Mouse (Mus musculus) skeletal muscle tissue, adult 2 months (tissue): ENCODE measurements around the gene Fgfr3.
A peak's percentile ranks its signal among the peaks of the same experiment; 100 is the strongest.

ENCODE experiments used
- DNase-seq: peaks from one replicate; pipeline ENCODE4 v3.0.0-alpha.2; 2012; ENCODE audit warnings: low read depth, low spot score

Gene Fgfr3

GRCm38 (mm10) chr5:33697947-33698512, 23.4 kb upstream of the Fgfr3 start:
- DNase-seq, result no peak

- DNase-seq, result no peak
Measured at GRCm38 (mm10) chr5:33698669-33699068, 22.8 kb upstream of the Fgfr3 start.

- DNase-seq, result no peak
Measured at GRCm38 (mm10) chr5:33700010-33700409, 21.5 kb upstream of the Fgfr3 start.

DNA sequence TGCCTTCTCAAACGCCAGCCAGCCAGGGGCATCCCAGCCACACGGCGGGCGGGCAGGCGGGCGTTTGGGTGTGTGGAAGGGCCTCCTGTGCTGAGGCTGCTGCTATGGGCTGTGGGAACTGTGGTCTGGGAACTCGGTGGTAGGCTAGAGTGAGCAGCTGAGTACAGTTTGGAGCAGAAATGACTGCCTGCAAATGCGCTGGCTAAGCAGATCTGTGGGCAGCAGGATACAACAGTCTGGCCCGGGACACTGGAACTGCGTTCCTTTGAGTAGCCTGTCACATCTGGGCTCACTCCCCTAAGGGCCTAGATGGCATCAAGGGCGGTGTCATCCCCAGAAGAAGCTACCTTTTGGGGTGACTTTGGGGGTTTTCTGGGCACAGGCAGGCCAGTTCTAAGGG, 19.6 kb upstream of the Fgfr3 start:
- DNase-seq, result no peak

DNA sequence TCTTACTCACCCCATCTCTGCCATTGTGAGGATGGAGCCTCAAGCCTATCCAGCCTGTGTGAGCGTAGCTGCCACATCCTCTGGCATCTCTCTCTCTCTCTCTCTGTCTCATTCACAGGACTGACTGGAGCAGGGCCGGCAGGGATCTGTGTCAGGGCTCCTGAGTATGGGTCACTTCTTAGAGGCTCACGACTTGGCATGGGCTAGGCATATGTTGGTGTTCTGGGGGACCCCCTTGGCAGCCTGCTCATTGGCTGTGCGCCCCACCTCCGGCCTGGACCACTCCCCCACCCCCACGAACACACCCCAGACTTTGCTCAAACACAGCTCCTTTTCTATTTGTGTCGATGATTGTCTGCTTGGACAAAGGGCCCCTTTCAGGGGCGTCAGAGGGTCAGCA, 17.5 kb upstream of the Fgfr3 start:
- DNase-seq, result no peak

DNA sequence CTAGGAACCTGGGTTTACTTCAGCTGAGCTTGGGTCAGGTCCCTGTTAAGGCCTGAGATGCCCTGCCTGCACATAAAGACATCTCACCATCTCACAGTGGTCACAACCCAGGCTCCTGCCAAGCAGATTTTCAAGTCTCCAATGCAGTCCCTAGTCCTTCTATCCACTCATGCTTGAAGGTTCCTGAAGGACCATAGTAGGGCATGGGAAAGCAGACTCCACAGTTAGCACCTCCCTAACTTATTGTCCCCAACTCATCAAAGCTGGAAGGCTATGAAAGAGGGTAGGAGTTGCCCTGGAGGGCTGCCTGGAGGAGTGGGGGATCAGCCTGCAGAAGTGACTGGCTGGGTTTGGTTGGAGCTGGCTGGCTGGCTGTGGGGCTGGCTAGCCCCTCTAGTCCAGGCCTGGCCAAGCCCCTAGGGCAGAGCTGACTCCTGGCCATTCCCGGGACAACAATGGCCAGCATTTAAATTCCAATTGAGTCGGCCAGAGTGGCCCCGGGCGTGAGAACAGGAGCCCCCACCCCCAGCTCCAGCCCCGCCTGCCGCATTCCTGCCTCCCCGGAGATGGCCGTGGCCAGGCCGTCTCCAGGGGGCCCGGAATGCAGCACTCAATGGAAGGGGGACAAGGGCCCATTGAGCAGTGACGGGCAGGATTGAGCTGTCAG, 16.4 kb upstream of the Fgfr3 start:
- DNase-seq, result no peak

GRCm38 (mm10) chr5:33705612-33706349, 15.7 kb upstream of the Fgfr3 start:
- no peak for DNase-seq

- DNase-seq, result no peak
Measured at GRCm38 (mm10) chr5:33706350-33706629, 15.2 kb upstream of the Fgfr3 start.

- DNase-seq, result no peak
Measured at GRCm38 (mm10) chr5:33707163-33707562, 14.3 kb upstream of the Fgfr3 start.

- DNase-seq, result no peak
Measured at GRCm38 (mm10) chr5:33709037-33709436, 12.4 kb upstream of the Fgfr3 start.

GRCm38 (mm10) chr5:33712550-33712949, 8.9 kb upstream of the Fgfr3 start:
- DNase-seq, result no peak

DNA sequence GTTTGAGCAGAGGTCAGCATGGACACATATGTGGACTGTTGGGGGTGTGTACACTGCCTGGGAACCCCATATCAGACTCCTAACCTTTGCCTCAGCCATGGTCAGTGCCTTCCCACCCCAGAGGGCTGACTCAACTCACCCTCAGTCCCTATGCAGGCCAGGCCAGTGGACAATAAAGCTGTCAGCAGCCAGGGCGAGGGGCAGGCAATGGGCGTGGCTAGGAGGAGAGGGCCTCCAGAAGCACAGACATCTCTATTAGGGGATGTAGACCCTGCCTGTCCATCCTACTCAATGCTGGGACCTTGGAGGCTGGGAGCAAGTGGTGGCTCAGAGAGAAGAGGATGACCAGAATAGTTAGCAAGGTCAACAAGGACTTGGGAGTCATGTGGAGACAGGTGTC, 6.3 kb upstream of the Fgfr3 start:
- DNase-seq, result no peak

GRCm38 (mm10) chr5:33716467-33716866, 5.0 kb upstream of the Fgfr3 start:
- DNase-seq, result no peak

GRCm38 (mm10) chr5:33718460-33718859, 3.0 kb upstream of the Fgfr3 start:
- no peak for DNase-seq

GRCm38 (mm10) chr5:33720852-33721490, 503 bp upstream of the Fgfr3 start:
- DNase-seq, result peak; percentile 44

DNA sequence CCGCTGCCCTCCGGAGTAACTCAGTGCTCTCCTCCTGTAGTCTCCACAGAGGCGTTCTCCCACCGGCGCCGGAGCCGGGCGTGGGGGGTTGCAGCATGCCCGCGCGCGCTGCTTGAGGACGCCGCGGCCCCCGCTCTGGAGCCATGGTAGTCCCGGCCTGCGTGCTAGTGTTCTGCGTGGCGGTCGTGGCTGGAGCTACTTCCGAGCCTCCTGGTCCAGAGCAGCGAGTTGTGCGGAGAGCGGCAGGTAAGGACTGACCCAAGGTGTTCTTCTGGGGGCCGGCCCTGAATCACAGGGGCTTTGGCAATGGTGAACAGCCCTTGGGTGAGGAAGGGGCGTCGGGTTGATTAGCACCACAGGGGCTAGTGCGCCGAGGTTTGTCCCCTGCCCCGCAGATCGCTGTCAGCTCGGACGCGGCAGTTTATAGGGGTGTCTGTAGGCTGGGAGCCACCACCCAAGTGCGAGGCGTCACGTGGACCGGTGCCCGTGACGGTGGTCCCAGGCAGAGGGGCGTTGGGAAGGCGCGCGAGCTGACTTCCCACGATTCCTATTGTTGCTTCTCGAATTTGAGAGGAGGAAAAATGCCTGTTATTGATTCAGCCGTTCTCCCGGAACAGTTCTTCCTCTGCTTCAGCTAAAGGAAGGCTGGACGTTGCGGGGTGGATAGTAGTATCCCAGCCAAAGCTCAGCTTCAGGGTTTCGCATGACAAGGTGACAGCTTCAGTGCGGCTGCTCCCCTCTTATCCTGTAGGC, 968 bp downstream of the Fgfr3 start:
- DNase-seq, result no peak

DNA sequence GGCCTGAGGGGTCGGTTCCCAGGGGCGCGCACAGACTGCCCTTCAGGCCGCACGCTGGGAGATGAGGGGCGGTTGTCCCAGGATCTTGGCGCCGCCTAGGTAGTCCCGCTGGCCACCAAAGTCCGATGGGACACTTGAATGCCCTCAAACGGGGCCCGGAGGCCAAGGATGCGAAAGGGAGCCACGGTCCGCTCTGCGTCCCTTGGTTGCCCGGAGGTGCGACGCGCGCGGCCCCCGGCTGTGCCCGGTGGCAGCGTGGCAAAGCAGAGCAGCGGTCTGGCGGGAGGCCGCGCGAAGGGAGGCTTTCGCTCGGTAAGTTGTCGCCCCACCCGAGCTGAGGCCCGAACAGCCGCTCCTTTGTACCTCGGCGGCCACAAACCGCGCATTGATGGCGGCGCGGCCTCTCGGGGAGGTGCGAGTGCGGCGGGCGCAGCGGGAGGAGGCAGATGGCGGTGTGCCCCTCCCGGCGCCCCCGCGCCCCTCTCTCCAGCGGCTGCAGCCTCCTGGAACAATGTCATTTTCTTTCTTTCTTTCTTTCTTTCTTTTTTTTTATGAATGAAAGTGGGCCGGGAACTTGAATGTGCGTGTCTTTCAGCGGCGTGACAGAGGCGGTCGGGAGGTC, 1.7 kb downstream of the Fgfr3 start:
- DNase-seq, result no peak

DNA sequence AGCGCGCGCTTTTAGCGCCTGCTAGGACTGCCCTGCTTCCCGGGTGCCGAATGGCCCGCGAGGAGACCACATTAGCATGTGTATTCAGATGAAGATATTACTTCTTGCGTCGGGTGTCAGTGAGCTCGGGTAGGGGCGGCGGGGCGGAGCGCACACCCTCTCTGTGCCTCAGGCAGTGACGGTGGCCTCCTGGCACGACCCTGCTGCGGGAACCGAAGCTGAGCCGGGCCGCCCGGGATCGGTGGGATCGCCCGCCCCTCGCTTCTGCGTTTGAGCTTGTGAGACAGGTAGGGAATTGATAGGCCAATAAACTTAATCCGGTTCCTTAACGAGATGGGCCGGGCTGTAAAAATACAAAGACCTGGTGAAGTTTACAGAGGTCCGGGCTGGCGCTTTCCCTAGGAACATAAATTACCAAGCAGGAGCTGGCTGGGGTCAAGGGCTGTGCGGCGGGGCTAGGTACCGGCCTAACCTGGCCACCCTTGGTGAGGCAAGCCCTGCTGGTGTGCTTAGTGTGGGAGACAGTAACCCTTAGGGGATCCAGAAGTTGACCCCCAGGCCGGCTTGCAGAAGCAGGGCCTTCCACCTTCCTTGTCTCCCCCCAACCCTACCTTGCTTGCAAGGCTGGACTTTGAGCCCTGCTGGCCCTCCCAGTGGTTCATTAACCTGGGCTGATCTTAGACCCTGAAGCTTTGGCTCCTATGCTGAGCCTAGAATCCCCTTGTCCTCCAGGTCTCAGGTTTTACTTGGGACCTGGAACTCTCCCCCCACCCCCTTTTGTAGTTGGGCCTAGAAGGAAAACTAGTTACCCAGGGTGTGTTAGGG, 2.4 kb downstream of the Fgfr3 start:
- DNase-seq, result no peak

DNA sequence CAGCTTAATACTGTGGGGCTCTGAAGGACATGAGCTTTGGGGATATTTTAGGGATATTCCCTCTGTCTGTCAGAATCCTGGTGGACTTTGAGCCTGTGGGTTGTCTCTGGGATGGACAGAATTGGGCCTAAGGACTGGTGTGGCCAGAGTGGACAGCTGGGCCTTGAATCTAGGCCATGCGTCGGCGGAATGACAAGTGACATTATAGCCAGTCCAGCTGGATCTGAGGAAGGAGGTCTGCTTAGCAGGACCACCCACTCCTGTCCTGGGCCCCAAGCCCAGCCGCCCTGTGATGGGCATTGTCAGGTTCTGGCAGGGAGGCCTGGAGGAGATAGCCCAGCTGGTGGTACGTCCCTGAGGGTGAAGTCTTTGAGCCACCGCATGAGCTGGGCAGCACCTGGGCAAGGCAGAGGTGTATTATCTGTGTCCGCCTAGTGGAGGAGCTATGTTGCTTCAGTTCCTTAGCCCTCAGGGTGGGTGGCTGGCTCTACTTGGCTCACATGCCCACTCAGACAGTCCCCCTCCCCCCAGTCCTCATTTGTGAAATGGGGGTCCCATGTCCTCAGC, 4.7 kb downstream of the Fgfr3 start:
- DNase-seq, result no peak

GRCm38 (mm10) chr5:33726891-33727290, 5.4 kb downstream of the Fgfr3 start:
- DNase-seq, result no peak
